Mouse (Mus musculus) Muller cell, postnatal 12 days (primary cell): Measurements from ENCODE around the gene Birc3.

Experiments
- DNase-seq: peaks from one replicate; pipeline ENCODE4 v3.0.0-alpha.2; 2015; ENCODE audit errors: inconsistent ontology term

Gene Birc3

GRCm38 (mm10) chr9:7822758-7823157 is 50.2 kb downstream of the Birc3 start:
- DNase-seq = no peak

- DNase-seq = no peak
Measured at GRCm38 (mm10) chr9:7805101-7805506, 67.9 kb downstream of the Birc3 start.
